Mouse (Mus musculus): ENCODE data around the gene Zfp771. TPM values are rescaled to one million over a fixed set of nuclear protein-coding genes. Genes with fewer than 3 reads are reported as not detected.

Zfp771 gene
- polyA plus RNA-seq (2012; ENCODE audit: low replicate concordance): 30.4 and 62.4 TPM in 2 replicates

DNA sequence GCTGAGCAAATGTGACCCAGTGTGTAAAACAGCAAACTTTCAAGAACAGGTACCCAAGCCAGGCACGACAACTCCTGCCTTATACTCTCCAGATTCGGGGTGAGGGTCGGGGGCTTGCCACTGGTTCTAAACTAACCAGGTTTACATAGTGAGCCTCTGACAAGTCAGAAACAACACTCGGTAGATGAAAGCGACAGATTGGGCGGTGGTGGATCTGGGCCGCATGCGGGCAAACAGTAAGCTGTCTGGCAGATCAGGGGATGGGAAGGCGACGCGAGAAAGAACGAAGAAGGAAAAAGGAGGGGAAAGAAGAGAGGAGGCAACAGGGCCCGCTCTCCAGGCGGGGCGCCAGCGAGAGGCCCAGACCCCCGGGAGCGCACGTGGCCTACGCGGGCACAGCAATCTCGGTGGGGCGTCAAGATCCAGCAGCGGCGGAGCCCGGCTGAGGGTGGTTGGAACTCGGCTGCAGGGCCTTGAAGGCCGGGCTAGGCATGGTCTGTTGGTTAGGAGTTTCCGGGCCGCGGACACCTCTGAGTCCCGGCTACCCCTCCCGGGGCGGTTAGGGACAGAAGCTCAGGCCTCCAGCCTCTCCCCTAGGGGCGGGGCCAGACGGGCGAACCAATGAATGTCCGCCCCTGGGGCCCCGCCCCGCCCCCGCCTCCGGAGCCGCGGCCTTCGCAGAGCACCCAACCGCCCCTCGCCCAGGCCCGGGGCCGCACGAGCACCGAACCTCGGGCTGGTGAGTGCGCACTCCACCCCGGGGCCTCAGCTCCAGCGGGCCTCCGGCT lies at the start of gene Zfp771:
Zfp771 (plus strand) TSS at position 405 of the 788 bp plus-strand sequence.

DNA sequence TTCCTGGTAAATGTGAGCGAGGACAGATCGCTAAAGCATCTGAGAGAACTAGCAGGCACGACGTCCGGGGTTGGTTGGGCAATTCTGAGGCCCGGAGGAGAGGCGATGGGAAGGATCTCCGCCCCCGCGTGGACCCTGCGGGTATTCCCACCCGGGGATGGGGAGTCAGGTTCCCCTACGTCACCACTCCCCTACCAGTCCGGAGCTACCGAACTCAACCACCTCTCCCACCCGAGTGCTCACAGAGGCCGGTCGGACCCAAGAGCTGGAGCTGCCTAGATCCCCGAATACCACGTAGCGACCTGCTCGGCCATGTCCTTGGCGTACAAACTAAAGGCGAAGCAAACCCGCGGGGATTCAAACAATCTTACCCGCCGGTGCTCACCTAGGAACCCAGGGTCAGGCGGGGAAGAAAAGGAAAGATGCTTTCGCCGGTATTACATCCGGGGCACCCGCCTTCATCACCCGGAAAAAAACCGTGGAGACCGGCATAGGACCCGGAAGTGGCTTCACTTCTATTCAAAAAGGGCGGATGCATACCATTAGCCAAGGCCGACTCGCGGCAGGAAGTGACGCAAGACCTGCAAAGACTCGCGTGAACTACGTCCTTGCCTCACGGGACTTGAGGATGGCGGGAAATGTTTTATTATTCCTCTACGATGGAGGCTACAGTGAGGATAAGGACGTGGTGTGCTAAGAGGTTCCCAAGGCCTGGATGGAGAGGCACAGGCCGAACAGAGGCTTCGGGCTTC lies 48.4 kb upstream of the Zfp771 start, which contains the start of gene Cd2bp2:
Cd2bp2 (minus strand) TSS at position 507 of the 752 bp plus-strand sequence.

DNA sequence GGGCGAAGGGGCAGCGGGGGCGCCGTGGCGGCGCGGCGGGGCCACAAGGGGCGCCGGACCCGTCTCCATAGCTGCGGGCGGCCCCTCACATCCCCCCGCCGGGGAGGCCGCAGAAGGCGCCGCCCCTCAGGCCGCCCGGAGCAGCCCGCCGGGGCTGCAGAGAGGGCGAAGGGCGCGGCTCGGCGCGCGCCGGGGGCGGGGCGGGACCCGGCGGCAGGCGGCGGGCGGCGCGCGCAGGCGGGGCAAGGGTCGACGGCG lies 35.9 kb upstream of the Zfp771 start, which contains the start of gene Tbc1d10b:
Tbc1d10b (minus strand) TSS at position 174 of the 258 bp plus-strand sequence.

DNA sequence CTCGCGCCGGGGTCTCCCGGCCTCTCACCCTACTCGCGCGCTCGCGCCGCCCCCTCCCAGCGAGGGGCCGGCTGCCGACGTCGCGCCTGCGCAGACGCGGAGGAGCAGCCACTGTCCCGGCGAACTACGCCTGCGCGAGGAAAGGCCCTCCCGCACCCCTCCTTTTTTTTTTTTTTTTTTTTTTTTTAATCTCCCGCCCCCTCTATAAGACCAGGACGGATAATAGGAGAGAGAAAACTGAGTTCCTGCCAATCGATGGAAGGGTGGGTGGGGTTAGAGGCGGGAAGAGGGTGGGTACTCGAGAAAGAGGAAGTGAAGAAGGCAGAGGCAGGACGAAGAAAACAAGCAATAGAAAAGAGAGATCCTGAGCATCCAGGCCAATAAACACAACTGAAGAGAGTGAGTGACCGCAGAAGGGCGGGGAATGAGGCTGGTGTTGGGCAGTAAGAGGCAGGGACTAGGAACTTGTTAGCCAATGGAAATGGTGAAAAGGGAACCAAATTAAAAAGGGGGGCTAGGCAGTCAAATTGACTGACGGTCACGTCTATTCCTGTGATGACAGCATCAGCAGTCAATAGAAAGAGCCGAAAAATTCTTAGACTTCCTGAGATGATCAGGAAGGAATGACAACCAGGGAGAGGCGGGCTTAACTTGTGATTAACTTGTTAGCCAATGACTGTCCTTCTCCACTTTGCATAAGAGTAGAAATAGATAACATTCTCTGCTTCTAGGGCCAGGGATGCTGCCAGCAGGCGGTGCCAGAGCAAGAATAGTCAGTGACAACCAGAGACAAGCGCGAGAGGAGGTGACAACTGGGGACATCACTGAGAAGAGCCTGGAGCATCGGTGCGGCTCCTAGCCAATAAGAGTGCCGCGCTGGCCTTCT lies 35.3 kb upstream of the Zfp771 start, which contains the start of gene Mylpf:
Mylpf (plus strand) TSS at position 338 of the 886 bp plus-strand sequence.

DNA sequence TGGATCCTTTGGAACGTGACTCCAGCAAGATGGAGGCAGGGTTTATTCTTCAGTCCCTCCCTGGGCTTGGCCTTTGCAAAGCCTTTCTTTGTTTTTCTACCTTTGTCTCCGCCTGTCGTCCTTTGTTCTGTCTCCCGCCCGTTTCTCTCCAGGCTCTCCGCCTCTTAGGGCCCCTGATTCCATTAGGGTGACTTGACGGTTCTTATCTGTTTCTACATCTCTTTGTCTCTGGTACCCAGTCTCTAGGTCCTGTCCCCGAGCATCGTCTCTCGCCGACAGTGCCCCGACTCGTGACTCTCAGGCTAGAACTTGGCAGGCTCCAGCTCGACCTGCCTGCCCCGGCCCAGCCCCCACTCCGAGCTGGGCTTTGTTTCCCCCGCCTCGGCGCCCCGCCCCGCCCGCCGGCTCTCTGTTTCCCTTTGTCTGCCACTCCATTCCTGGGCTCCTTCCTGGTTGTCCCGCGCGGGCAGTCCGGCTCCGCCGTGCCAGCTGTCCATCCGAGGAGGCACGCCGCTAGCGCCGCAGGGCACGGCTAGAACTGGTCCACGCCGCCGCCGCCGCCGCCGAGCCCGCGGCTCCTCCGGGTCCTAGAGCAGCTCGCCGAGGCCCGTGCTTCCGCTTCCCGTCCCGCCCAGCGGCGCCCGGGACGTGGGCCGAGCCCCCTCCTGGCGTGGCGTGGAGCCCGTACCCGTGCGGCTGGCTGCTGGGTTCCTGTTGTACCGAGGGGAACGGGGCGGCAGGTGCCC lies 11.3 kb upstream of the Zfp771 start, which contains the start of the genes Zfp553 and Sept1:
Zfp553 (plus strand) TSS at position 440 of the 746 bp plus-strand sequence.
Sept1 (minus strand) TSS at position 509 of the 746 bp plus-strand sequence.

DNA sequence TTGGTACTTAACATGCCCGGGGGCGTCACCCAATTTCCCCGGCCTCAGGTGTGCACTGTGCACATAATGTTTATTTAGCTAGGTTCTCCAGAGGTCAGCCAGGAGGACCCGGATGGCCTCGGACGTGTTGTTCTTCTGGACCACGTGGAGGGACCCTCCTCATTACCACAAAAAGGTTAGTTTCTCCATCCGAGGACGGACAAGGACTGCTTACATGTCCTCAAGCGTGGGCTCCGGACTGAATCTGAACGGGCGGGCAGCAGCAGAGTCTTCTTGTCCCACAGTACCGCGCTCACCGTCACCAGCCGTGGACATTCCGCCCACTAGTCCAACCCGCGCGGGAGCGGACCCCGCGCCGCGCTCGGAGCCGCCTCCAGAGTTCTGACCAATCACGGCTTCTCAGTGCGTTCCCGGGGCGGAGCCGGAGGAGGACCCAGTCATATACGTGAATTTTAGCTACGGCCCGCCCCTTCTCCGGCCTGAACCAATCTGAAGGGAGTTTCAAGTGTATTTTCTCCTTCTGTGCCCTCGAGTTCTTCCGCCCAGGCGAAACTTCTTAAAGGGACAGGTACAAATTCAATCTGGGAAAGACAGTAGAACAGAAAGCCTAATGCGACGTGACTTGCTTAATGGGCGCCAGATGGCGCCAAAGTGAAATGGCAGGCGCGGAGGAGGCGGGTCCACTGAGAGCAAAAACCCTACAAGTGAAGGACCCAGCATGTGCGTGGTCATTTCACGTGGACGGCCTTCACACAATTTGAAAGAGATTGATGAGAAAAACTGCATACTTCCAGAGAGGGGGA lies 16.4 kb downstream of the Zfp771 start, which contains the start of gene Dctpp1:
Dctpp1 (minus strand) TSS at position 401 of the 803 bp plus-strand sequence.

DNA sequence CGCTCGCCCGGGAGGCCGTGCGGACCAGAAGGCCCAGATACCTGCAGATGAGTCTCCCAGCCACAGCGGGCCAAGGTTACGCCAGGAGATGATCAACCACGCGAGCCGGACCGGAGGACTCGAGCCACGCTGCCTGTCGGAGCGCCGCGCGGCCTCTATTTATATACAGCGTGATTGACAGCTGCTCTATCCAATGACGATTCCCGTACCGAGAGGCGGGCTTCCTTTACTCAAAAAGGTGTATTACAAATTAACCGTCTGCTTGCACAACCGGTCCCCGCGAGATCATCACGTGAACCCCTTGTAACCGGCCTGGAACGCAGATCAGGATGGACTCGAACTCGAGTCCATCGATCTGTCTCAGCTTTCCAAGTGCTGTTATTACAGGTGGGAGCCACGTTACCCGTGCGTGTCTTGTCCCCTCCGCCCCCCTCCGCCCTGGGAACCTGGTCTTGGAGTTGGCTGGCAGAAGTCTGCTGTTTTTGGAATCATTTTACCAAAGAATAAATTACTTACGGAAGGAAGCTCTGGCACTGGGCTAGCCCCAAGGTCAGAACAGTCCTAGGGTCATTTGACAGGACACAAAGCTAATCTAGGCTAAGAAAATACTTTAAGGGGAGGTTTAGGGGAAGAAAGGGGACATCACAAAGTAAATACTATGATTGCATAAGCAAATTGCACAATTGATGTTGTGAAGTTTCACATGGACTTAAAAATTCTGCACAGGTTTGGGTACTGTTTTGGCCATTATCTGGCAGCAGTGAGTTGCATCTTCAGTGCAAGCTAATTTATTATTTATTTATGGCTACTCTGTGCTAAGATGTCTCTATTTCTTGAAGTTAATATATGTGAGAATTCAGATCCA lies 30.1 kb downstream of the Zfp771 start, which contains the start of gene Sephs2:
Sephs2 (minus strand) TSS at position 131 of the 865 bp plus-strand sequence.

DNA sequence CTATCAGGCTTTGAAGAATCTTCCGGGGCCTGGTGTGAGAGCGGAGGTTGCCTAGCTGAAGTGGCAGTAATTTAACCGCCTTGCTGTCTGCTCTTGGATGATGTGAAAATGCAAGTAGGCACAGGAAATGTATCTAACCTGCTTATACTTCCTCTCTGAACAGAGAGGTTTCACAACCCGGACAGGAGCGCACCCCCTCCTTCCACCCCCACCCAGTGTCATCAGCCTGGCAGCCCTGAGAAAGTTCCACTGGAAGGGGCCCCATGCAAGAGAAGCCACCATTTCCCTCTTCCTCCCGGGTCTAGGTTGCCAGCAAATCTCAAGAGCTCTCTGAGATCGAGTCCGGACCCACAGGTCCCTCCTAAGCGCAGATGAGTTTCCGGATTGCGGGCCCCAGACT lies 52.0 kb downstream of the Zfp771 start, which contains the start of gene Itgal:
Itgal (plus strand) TSS at position 163 of the 400 bp plus-strand sequence.

Other genes with a start within 250 kb of the Zfp771 start
- 41.4 and 44.2 TPM in 2 replicates for gene Mvp, start 229.7 kb upstream of the Zfp771 start, polyA plus RNA-seq (2012; ENCODE audit: low replicate concordance)
- 2.3 and 8.3 TPM in 2 replicates for gene Pagr1b, start 227.8 kb upstream of the Zfp771 start, polyA plus RNA-seq (2012; ENCODE audit: low replicate concordance)
- gene Pagr1a, start 226.9 kb upstream of the Zfp771 start, polyA plus RNA-seq (2012; ENCODE audit: low replicate concordance): 4.2 and 54.7 TPM in 2 replicates
- 120 and 325 TPM in 2 replicates for gene Gm42742, start 223.2 kb upstream of the Zfp771 start, polyA plus RNA-seq (2012; ENCODE audit: low replicate concordance)
- 1.7 and 5.9 TPM in 2 replicates for gene Prrt2, start 223.1 kb upstream of the Zfp771 start, polyA plus RNA-seq (2012; ENCODE audit: low replicate concordance)
- gene Maz, start 217.2 kb upstream of the Zfp771 start, polyA plus RNA-seq (2012; ENCODE audit: low replicate concordance): 317 and 823 TPM in 2 replicates
- gene Kif22, start 201.8 kb upstream of the Zfp771 start, polyA plus RNA-seq (2012; ENCODE audit: low replicate concordance): 2.6 and 9.1 TPM in 2 replicates
- 0.27 TPM in 1 of 2 replicates, not detected in the other for gene Zg16, start 156.9 kb upstream of the Zfp771 start, polyA plus RNA-seq (2012; ENCODE audit: low replicate concordance)
- gene AI467606, start 152.9 kb upstream of the Zfp771 start, polyA plus RNA-seq (2012; ENCODE audit: low replicate concordance): 271 and 357 TPM in 2 replicates
- gene Qprt, start 122.0 kb upstream of the Zfp771 start, polyA plus RNA-seq (2012; ENCODE audit: low replicate concordance): 5.7 and 7.0 TPM in 2 replicates
- gene Spn, start 106.5 kb upstream of the Zfp771 start, polyA plus RNA-seq (2012; ENCODE audit: low replicate concordance): 81.8 and 125 TPM in 2 replicates
- 63.2 and 81.0 TPM in 2 replicates for gene Cd2bp2, start 48.2 kb upstream of the Zfp771 start, polyA plus RNA-seq (2012; ENCODE audit: low replicate concordance)
- 48.8 and 114 TPM in 2 replicates for gene Tbc1d10b, start 35.8 kb upstream of the Zfp771 start, polyA plus RNA-seq (2012; ENCODE audit: low replicate concordance)
- gene Mylpf, start 35.4 kb upstream of the Zfp771 start, polyA plus RNA-seq (2012; ENCODE audit: low replicate concordance): 3.8 TPM in 1 of 2 replicates, not detected in the other
- gene Zfp553, start 11.2 kb upstream of the Zfp771 start, polyA plus RNA-seq (2012; ENCODE audit: low replicate concordance): 19.8 and 21.6 TPM in 2 replicates
- gene Sept1, start 11.1 kb upstream of the Zfp771 start, polyA plus RNA-seq (2012; ENCODE audit: low replicate concordance): 741 and 939 TPM in 2 replicates
- 11.9 and 40.3 TPM in 2 replicates for gene Dctpp1, start 16.4 kb downstream of the Zfp771 start, polyA plus RNA-seq (2012; ENCODE audit: low replicate concordance)
- gene Sephs2, start 29.8 kb downstream of the Zfp771 start, polyA plus RNA-seq (2012; ENCODE audit: low replicate concordance): 18.3 and 56.1 TPM in 2 replicates
- 65.9 and 91.0 TPM in 2 replicates for gene Itgal, start 52.0 kb downstream of the Zfp771 start, polyA plus RNA-seq (2012; ENCODE audit: low replicate concordance)
- 11.8 and 12.1 TPM in 2 replicates for gene Zfp768, start 101.3 kb downstream of the Zfp771 start, polyA plus RNA-seq (2012; ENCODE audit: low replicate concordance)
- gene Zfp747, start 131.8 kb downstream of the Zfp771 start, polyA plus RNA-seq (2012; ENCODE audit: low replicate concordance): 6.0 and 8.8 TPM in 2 replicates
- gene 9130019O22Rik, start 142.9 kb downstream of the Zfp771 start, polyA plus RNA-seq (2012; ENCODE audit: low replicate concordance): 1.1 and 1.4 TPM in 2 replicates
- gene E430018J23Rik, start 149.4 kb downstream of the Zfp771 start, polyA plus RNA-seq (2012; ENCODE audit: low replicate concordance): 5.7 and 9.3 TPM in 2 replicates
- 2.3 and 3.1 TPM in 2 replicates for gene Zfp764, start 162.5 kb downstream of the Zfp771 start, polyA plus RNA-seq (2012; ENCODE audit: low replicate concordance)
- 25.8 and 61.8 TPM in 2 replicates for gene Zfp688, start 177.8 kb downstream of the Zfp771 start, polyA plus RNA-seq (2012; ENCODE audit: low replicate concordance)
- 13.2 and 16.8 TPM in 2 replicates for gene Zfp689, start 204.9 kb downstream of the Zfp771 start, polyA plus RNA-seq (2012; ENCODE audit: low replicate concordance)
- gene Prr14, start 215.3 kb downstream of the Zfp771 start, polyA plus RNA-seq (2012; ENCODE audit: low replicate concordance): 140 and 180 TPM in 2 replicates
- 733 and 1,419 TPM in 2 replicates for gene Fbrs, start 234.9 kb downstream of the Zfp771 start, polyA plus RNA-seq (2012; ENCODE audit: low replicate concordance)